Mouse (Mus musculus) inflammation-experienced regulatory T-cells (primary cell): ENCODE measurements around the gene Cypt14. TPM values are rescaled to one million over a fixed set of nuclear protein-coding genes. Genes with fewer than 3 reads are reported as not detected.

Experiments
- polyA plus RNA-seq, 2 experiments: library from polyadenylated mRNA; unstranded; fragments of 100-300 nt; shearing (Covaris generic); gene quantifications; one replicate each; pipeline ENCODE4 v1.2.1; 2017

Gene Cypt14
- polyA plus RNA-seq = not detected

GRCm38 (mm10) chrX:39863504-39863903 is at the start of gene Cypt14:
Gene Cypt14, minus strand, starts transcription at chrX:39863604.

